In the genomic region with DNA sequence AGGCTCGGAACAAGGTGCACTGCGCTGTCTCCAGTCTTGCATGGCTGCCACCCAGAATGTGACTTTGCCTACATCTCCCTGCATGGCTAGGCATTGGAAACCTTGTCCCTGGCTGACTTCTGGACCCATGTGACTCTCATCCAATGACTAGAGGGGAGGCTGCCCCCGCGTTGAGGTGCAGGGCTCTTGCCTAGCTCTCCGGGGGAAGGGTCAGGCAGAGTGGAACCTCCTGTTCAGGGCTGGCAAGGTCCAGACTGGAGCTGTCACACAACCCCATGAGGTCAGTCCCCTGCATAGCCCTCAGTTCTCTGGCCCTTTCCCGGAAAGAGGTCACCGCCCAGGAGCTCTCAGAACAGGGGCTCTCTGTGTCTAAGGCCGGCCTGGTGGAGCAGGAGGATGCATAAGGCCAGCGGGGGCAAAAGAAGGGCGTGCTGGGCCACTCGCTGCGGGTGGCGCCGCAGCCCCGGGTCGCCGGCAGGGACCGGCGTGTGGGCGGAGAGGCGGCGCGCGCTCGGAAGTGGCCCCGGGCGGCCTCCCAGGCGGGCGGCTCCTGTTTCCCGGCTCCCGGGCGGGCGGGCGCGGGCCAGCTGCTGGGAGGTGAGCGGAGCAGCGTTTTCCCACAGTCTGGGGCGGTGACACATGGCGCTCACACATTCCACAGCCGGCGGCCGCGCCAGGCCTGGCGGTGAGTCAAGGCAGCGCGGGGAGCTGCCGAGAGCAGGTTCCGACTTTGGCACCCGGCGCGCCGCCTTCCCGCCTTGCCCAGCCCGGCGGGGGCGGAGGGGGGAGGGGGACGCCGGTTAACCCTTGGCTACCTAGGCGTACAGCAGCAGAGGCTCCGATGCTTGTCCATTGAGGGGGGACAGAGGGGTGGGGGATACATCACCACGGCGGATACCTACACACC, we compare ENCODE assay signal across 8 mouse cellular contexts. TPM values are rescaled to one million over a fixed set of nuclear protein-coding genes. Genes with fewer than 3 reads are reported as not detected.
A peak's percentile ranks its signal among the peaks of the same experiment; 100 is the strongest.
DNase-seq lines count a peak whose midpoint lies in the region; ATAC-seq and TF ChIP-seq lines count a peak whose summit lies in the region.

No protein-coding gene starts in this region.

- peak overlapping the region; percentile 91 for H3K27ac ChIP-seq in heart, embryonic 12.5 days (ENCODE audit: poor library complexity, severe bottlenecking)
- peak overlapping the region; percentile 84 for H3K27ac ChIP-seq in liver, embryonic 13.5 days
- no peak overlapping the region for H3K27ac ChIP-seq in neural tube, embryonic 12.5 days
- H3K27ac ChIP-seq in testis, adult 2 months (ENCODE audit: control insufficient read depth, insufficient read depth, low read depth, low read length), result no peak overlapping the region

- under 1% methylated on average over 62 of the region's 62 CpGs for WGBS in heart, embryonic 12.5 days
- WGBS in liver, embryonic 13.5 days (ENCODE audit: insufficient replicate concordance), result 2% methylated on average over 55 of the region's 62 CpGs
- whole genome bisulfite sequencing in neural tube, embryonic 12.5 days, result 1% methylated on average over 60 of the region's 62 CpGs

- ATAC-seq in heart, embryonic 12.5 days (ENCODE audit: insufficient number of reproducible peaks, low FRiP score), result peak; percentile 93
- peak; percentile 72 for ATAC-seq in liver, embryonic 13.5 days (ENCODE audit: low read depth)
- ATAC-seq in neural tube, embryonic 12.5 days (ENCODE audit: low FRiP score, low read depth), result peak; percentile 94

- H3K36me3 ChIP-seq in heart, embryonic 12.5 days, result no peaks in the 10 kb centered on the region
- no peaks in the 10 kb centered on the region for H3K36me3 ChIP-seq in liver, embryonic 13.5 days
- no peaks in the 10 kb centered on the region for H3K36me3 ChIP-seq in neural tube, embryonic 12.5 days
- H3K36me3 ChIP-seq in testis, adult 2 months (ENCODE audit: control insufficient read depth, insufficient read depth, low read length), result no peaks in the 10 kb centered on the region

- H3K9me3 ChIP-seq in heart, embryonic 12.5 days (replicated peaks), result no peaks in the 10 kb centered on the region
- no peaks in the 10 kb centered on the region for H3K9me3 ChIP-seq in liver, embryonic 13.5 days (replicated peaks)
- H3K9me3 ChIP-seq in neural tube, embryonic 12.5 days, result no peaks in the 10 kb centered on the region

- H3K27me3 ChIP-seq in heart, embryonic 12.5 days (replicated peaks), result 0 out of 2 replicates have a peak, but pooled peaks cover 3% of the 10 kb centered on the region
- peaks cover 41% of the 10 kb centered on the region for H3K27me3 ChIP-seq in liver, embryonic 13.5 days
- H3K27me3 ChIP-seq in neural tube, embryonic 12.5 days (replicated peaks), result peaks cover 11% of the 10 kb centered on the region
- H3K27me3 ChIP-seq in testis, adult 2 months (ENCODE audit: control insufficient read depth, insufficient read depth, low read length), result no peaks in the 10 kb centered on the region

- DNase-seq in A20 (ENCODE audit: low read depth, low spot score), result peak; percentile 49
- DNase-seq in adrenal gland, postnatal 4 days (ENCODE audit: low spot score in 2 of 2), result peak; percentile 53 to 71
- DNase-seq in fat pad, adult 2 months (ENCODE audit: extremely low read depth, low read depth, low spot score), result peak; percentile 72
- DNase-seq in kidney, postnatal 10 days, result peak; percentile 96
- DNase-seq in liver, embryonic 13.5 days, result no peak

- peak overlapping the region; percentile 75 for H3K4me2 ChIP-seq in heart, embryonic 12.5 days
- H3K4me2 ChIP-seq in liver, embryonic 13.5 days, result peak overlapping the region; percentile 62
- H3K4me2 ChIP-seq in neural tube, embryonic 12.5 days (replicated peaks), result peak overlapping the region; percentile 92

- H3K4me1 ChIP-seq in heart, embryonic 12.5 days (replicated peaks), result peaks cover 32% of the 10 kb centered on the region
- peaks cover 16% of the 10 kb centered on the region for H3K4me1 ChIP-seq in liver, embryonic 13.5 days (replicated peaks)
- peaks cover 18% of the 10 kb centered on the region for H3K4me1 ChIP-seq in neural tube, embryonic 12.5 days
- H3K4me1 ChIP-seq in testis, adult 2 months (ENCODE audit: control insufficient read depth, insufficient read depth, low read length), result peaks cover 10% of the 10 kb centered on the region

- TF ChIP-seq CTCF in testis, adult 2 months (IDR thresholded peaks at IDR 0.05; ENCODE audit: control insufficient read depth, insufficient read depth, insufficient replicate concordance, low read depth, low read length), result 0 out of 2 replicates have a peak, but pooled peaks have one; percentile 14

- peak overlapping the region; percentile 74 for H3K9ac ChIP-seq in heart, embryonic 12.5 days
- peak overlapping the region; percentile 64 for H3K9ac ChIP-seq in liver, embryonic 13.5 days
- H3K9ac ChIP-seq in neural tube, embryonic 12.5 days, result peak overlapping the region; percentile 67

- peak overlapping the region; percentile 51 for H3K4me3 ChIP-seq in heart, embryonic 12.5 days
- H3K4me3 ChIP-seq in liver, embryonic 13.5 days (replicated peaks), result peak overlapping the region; percentile 56
- H3K4me3 ChIP-seq in neural tube, embryonic 12.5 days, result peak overlapping the region; percentile 46
- peak overlapping the region; percentile 34 for H3K4me3 ChIP-seq in testis, adult 2 months (ENCODE audit: control insufficient read depth, low read depth, low read length)

- peak; percentile 33; the same call in 1 of the 2 replicates for TF ChIP-seq POLR2A in testis, adult 2 months (IDR thresholded peaks at IDR 0.05; ENCODE audit: control insufficient read depth, low read depth, low read length)

RNA-seq across cellular contexts. Expression of a gene that starts 55.5 kb away (rescaled TPM):
- total RNA-seq in adrenal gland, postnatal 4 days (2021), result 10 to 100 TPM; 31.4 to 39.1 TPM
- polyA plus RNA-seq in heart, embryonic 12.5 days (2016; fragmentation: Nextera tagmentation; extraction: Ambion mirVana), result 32.7 and 34.7 TPM in 2 replicates
- polyA plus RNA-seq in liver, embryonic 13.5 days (2015; fragmentation: Nextera tagmentation; extraction: Ambion mirVana), result 5.9 and 6.9 TPM in 2 replicates
- 50.5 and 51.1 TPM in 2 replicates for polyA plus RNA-seq in neural tube, embryonic 12.5 days (2016; fragmentation: Nextera tagmentation; extraction: Ambion mirVana)
- polyA plus RNA-seq in testis, adult 2 months (2012; rRNA removed), result 9.7 and 12.4 TPM in 2 replicates

Comparison
In these comparisons a context has a peak if more than half of its experiments do, and no peak if none do; other contexts are left out.
1. H3K27ac ChIP-seq: peak in heart, embryonic 12.5 days (single experiment) and liver, embryonic 13.5 days (single experiment); none in neural tube, embryonic 12.5 days (single experiment) and testis, adult 2 months (single experiment).
2. Peak in every context shown above with its lines, with median percentiles within 50 percentile points of each other: ATAC-seq, H3K4me2 ChIP-seq, H3K4me3 ChIP-seq and H3K9ac ChIP-seq.